Mouse (Mus musculus): ENCODE data around the gene Tpp1. TPM values are rescaled to one million over a fixed set of nuclear protein-coding genes. Genes with fewer than 3 reads are reported as not detected.
A peak's percentile ranks its signal among the peaks of the same experiment; 100 is the strongest.
"Not testable (repeated sequence)": the region's sequence is repeated elsewhere in the genome, so short reads cannot be mapped to it uniquely, and the experiment has no call there.

The Tpp1 gene
- total RNA-seq, 1 experiment, result 53.1 TPM

DNA sequence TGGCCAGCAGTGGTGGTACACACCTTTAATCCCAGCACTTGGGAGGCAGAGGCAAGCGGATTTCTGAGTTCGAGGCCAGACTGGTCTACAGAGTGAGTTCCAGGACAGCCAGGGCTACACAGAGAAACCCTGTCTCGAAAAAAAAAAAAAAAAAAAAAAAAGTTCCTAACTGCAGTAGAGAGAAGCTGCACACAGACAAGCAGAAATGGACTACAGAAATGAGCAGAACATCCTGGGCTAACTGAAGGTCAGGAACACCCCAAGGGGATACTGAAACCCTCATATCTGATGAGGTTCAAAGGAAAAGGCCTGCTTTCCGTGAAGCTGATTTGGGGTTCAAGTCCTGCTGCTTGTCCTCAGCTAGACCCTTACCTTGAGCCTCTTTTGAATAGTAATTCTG is 16.6 kb downstream of the Tpp1 start:
- H3K4me3 ChIP-seq (ENCODE audit: insufficient read depth in 1 of 2, low read depth in 1 of 2, low read length in 2 of 2, poor library complexity in 1 of 2, severe bottlenecking in 1 of 2), result peak overlapping the region; percentile 79 to 81
- TF ChIP-seq ZNF384 (IDR thresholded peaks at IDR 0.05; ENCODE audit: low read depth, low read length), result 0 out of 2 replicates have a peak, but pooled peaks have one; percentile 20

DNA sequence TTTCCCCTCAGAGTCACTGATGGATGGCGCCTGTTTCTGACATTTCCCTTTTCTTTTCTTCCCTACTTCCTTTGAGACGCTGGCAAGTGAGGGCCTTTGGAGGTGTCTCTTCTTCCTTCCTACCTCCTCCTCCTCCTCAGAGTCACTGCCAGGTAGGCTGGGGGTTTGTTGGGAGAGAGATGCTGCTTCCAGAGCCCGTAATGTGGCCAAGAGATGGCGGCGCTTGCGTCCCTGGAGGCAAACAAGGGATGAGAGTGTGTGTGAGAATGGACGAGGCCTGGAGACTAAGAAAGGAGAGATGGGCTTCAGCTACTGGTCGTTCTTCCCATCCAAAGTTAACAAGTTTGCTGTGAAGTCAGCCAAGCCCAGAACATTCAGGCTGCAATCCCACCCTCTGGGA is 17.2 kb downstream of the Tpp1 start:
- H3K4me3 ChIP-seq (ENCODE audit: insufficient read depth in 1 of 2, low read depth in 1 of 2, low read length in 2 of 2, poor library complexity in 1 of 2, severe bottlenecking in 1 of 2), result no peak overlapping the region
- H3K36me3 ChIP-seq (ENCODE audit: control insufficient read depth, insufficient read depth, low read length, poor library complexity, severe bottlenecking), result peaks cover 24% of the 10 kb centered on the region
- H3K9ac ChIP-seq (ENCODE audit: insufficient read depth, low read depth, low read length, poor library complexity, severe bottlenecking), result no peak overlapping the region
- DNase-seq (ENCODE audit: low read depth, low spot score), result no peak
- TF ChIP-seq ZNF384 (IDR thresholded peaks at IDR 0.05; ENCODE audit: low read depth, low read length), result no peak
- no peak for TF ChIP-seq HCFC1 (IDR thresholded peaks at IDR 0.05; ENCODE audit: borderline replicate concordance, insufficient read depth, low read length)
- no peak for TF ChIP-seq CHD2 (IDR thresholded peaks at IDR 0.05; ENCODE audit: low read depth, low read length)
- TF ChIP-seq MAFK (IDR thresholded peaks at IDR 0.05; ENCODE audit: insufficient read depth, low read depth, low read length), result no peak
- no peak for TF ChIP-seq ZC3H11A (IDR thresholded peaks at IDR 0.05; ENCODE audit: borderline replicate concordance, low read depth, low read length)
- H3K27ac ChIP-seq (ENCODE audit: insufficient read depth, low read depth, low read length, poor library complexity, severe bottlenecking), result no peak overlapping the region
- in situ Hi-C loops (cut with MboI; ENCODE audit: low sequenced_read_pairs in 2 of 2, unreplicated experiment in 2 of 2), result no loop called here
- H3K4me1 ChIP-seq (ENCODE audit: control insufficient read depth in 2 of 2, insufficient read depth in 2 of 2, low read length in 2 of 2, poor library complexity in 1 of 2), result peaks cover 2% of the 10 kb centered on the region in 2 experiments; a peak in 2 of 4 replicates
- no peaks in the 10 kb centered on the region for H3K9me3 ChIP-seq (ENCODE audit: control insufficient read depth, insufficient read depth, low read depth, low read length)

More for the DNA sequence above, 16.6 kb downstream of the Tpp1 start:
- H3K4me1 ChIP-seq (ENCODE audit: control insufficient read depth in 2 of 2, insufficient read depth in 2 of 2, low read length in 2 of 2, poor library complexity in 1 of 2); H3K27ac ChIP-seq (ENCODE audit: insufficient read depth, low read depth, low read length, poor library complexity, severe bottlenecking); in situ Hi-C loops (cut with MboI; ENCODE audit: low sequenced_read_pairs in 2 of 2, unreplicated experiment in 2 of 2); DNase-seq (ENCODE audit: low read depth, low spot score); H3K9me3 ChIP-seq (ENCODE audit: control insufficient read depth, insufficient read depth, low read depth, low read length): not testable (repeated sequence)
- Histone ChIP-seq H3K36me3 (ENCODE audit: control insufficient read depth, insufficient read depth, low read length, poor library complexity, severe bottlenecking) (peaks cover 26% of the 10 kb centered on the region), H3K9ac (ENCODE audit: insufficient read depth, low read depth, low read length, poor library complexity, severe bottlenecking) (peak overlapping the region; percentile 86)

DNA sequence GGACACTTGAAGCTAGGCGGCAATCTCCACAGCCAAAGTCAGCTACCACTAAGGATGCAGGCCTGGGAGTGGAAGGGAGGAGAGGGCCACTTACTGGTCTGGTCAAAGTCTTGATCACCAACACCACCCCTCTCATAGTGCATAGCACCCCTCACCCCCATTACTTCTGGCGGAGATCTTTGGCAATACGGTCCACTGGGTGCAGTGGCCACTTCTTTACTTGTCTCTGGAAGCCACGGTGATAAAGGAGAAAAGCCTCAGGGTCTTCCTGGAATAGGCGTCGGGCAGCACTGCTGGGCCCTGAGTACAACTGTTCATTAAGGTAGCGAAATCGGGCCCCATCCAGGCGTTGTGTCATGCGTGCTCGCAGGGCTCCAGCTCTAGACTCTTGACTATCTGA is 18.2 kb downstream of the Tpp1 start:
- H3K27ac ChIP-seq (ENCODE audit: insufficient read depth, low read depth, low read length, poor library complexity, severe bottlenecking), result no peak overlapping the region
- H3K4me1 ChIP-seq (ENCODE audit: control insufficient read depth in 2 of 2, insufficient read depth in 2 of 2, low read length in 2 of 2, poor library complexity in 1 of 2), result peaks cover 0 to 2% of the 10 kb centered on the region in 2 experiments; a peak in 1 of 4 replicates
- no peaks in the 10 kb centered on the region for H3K9me3 ChIP-seq (ENCODE audit: control insufficient read depth, insufficient read depth, low read depth, low read length)
- in situ Hi-C loops (cut with MboI; ENCODE audit: low sequenced_read_pairs in 2 of 2, unreplicated experiment in 2 of 2), result no loop called here
- no peak for TF ChIP-seq CHD2 (IDR thresholded peaks at IDR 0.05; ENCODE audit: low read depth, low read length)
- no peak for TF ChIP-seq ZNF384 (IDR thresholded peaks at IDR 0.05; ENCODE audit: low read depth, low read length)
- no peak for TF ChIP-seq ZC3H11A (IDR thresholded peaks at IDR 0.05; ENCODE audit: borderline replicate concordance, low read depth, low read length)
- TF ChIP-seq MAFK (IDR thresholded peaks at IDR 0.05; ENCODE audit: insufficient read depth, low read depth, low read length), result no peak
- TF ChIP-seq HCFC1 (IDR thresholded peaks at IDR 0.05; ENCODE audit: borderline replicate concordance, insufficient read depth, low read length), result no peak
- no peak overlapping the region for H3K4me3 ChIP-seq (ENCODE audit: insufficient read depth in 1 of 2, low read depth in 1 of 2, low read length in 2 of 2, poor library complexity in 1 of 2, severe bottlenecking in 1 of 2)
- H3K9ac ChIP-seq (ENCODE audit: insufficient read depth, low read depth, low read length, poor library complexity, severe bottlenecking), result no peak overlapping the region
- H3K36me3 ChIP-seq (ENCODE audit: control insufficient read depth, insufficient read depth, low read length, poor library complexity, severe bottlenecking), result peaks cover 24% of the 10 kb centered on the region
- no peak for DNase-seq (ENCODE audit: low read depth, low spot score)

DNA sequence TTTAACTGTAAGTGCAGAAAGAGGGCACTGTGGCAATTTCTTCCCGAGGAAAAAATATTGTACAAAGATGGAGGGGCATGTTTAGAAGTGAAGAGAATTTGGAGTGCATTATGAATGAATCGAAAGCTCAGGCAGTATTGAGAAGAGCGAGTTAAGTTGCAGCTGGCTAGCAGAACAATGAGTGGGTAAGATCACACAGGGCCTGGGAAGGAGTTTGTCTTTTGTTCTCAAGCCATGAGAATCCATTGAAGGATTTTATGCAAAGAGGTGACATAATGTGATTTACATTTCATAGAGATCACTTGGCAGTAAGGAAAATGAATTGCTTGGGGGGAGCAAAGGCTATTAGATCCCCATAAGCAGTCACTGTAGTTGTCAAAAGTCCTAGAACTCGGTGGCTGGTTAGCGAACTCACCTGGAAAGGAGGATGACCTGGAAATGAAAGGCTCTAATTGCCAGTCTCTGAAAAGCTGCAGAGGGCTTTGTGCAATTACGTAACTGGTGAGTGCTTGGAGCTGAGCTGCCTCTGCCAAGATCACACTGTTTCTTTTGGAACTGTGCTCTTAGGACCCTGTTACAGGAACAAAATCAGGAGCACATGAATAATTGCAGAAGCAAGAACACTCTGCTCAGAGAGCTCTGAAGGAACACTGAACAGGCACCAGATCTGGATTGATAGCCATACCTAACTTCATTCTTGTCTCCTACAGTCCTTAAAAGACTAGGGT is 23.2 kb downstream of the Tpp1 start:
- no peak overlapping the region for H3K27ac ChIP-seq (ENCODE audit: insufficient read depth, low read depth, low read length, poor library complexity, severe bottlenecking)
- H3K9ac ChIP-seq (ENCODE audit: insufficient read depth, low read depth, low read length, poor library complexity, severe bottlenecking), result no peak overlapping the region
- no peaks in the 10 kb centered on the region for H3K9me3 ChIP-seq (ENCODE audit: control insufficient read depth, insufficient read depth, low read depth, low read length)
- peaks cover 15% of the 10 kb centered on the region for H3K36me3 ChIP-seq (ENCODE audit: control insufficient read depth, insufficient read depth, low read length, poor library complexity, severe bottlenecking)
- DNase-seq (ENCODE audit: low read depth, low spot score), result no peak
- in situ Hi-C loops (cut with MboI; ENCODE audit: low sequenced_read_pairs in 2 of 2, unreplicated experiment in 2 of 2), result no loop called here
- no peaks in the 10 kb centered on the region for H3K4me1 ChIP-seq (ENCODE audit: control insufficient read depth in 2 of 2, insufficient read depth in 2 of 2, low read length in 2 of 2, poor library complexity in 1 of 2)
- TF ChIP-seq ZNF384 (IDR thresholded peaks at IDR 0.05; ENCODE audit: low read depth, low read length), result no peak
- no peak for TF ChIP-seq MAFK (IDR thresholded peaks at IDR 0.05; ENCODE audit: insufficient read depth, low read depth, low read length)
- TF ChIP-seq HCFC1 (IDR thresholded peaks at IDR 0.05; ENCODE audit: borderline replicate concordance, insufficient read depth, low read length), result no peak
- no peak for TF ChIP-seq ZC3H11A (IDR thresholded peaks at IDR 0.05; ENCODE audit: borderline replicate concordance, low read depth, low read length)
- no peak for TF ChIP-seq CHD2 (IDR thresholded peaks at IDR 0.05; ENCODE audit: low read depth, low read length)
- H3K4me3 ChIP-seq (ENCODE audit: insufficient read depth in 1 of 2, low read depth in 1 of 2, low read length in 2 of 2, poor library complexity in 1 of 2, severe bottlenecking in 1 of 2), result no peak overlapping the region

DNA sequence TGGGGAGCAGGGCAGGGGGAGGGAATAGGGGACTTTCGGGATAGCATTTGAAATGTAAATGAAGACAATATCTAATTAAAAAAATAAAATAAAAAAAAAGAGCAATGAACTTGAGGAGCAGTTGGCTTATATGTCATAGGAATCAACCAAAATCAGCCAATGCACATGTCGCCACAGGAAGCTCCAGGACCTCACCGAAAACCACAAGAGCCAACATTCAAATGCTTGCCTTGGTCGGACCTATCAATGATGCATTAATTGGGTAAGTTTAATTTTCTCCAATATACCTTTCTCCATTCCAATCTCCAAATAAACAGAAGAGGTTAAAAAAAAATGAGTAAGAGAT is 25.1 kb downstream of the Tpp1 start:
- in situ Hi-C loops (cut with MboI; ENCODE audit: low sequenced_read_pairs in 2 of 2, unreplicated experiment in 2 of 2), result no loop called here
- Histone ChIP-seq H3K36me3 (ENCODE audit: control insufficient read depth, insufficient read depth, low read length, poor library complexity, severe bottlenecking) (no peaks in the 10 kb centered on the region; the same call in 1 of the 2 replicates), H3K27ac (ENCODE audit: insufficient read depth, low read depth, low read length, poor library complexity, severe bottlenecking) (no peak overlapping the region), H3K4me1 (ENCODE audit: control insufficient read depth in 2 of 2, insufficient read depth in 2 of 2, low read length in 2 of 2, poor library complexity in 1 of 2) (no peaks in the 10 kb centered on the region), H3K9me3 (ENCODE audit: control insufficient read depth, insufficient read depth, low read depth, low read length) (no peaks in the 10 kb centered on the region), H3K9ac (ENCODE audit: insufficient read depth, low read depth, low read length, poor library complexity, severe bottlenecking) (no peak overlapping the region), H3K4me3 (ENCODE audit: insufficient read depth in 1 of 2, low read depth in 1 of 2, low read length in 2 of 2, poor library complexity in 1 of 2, severe bottlenecking in 1 of 2) (no peak overlapping the region)
- no peak for TF ChIP-seq MAFK (IDR thresholded peaks at IDR 0.05; ENCODE audit: insufficient read depth, low read depth, low read length)
- TF ChIP-seq HCFC1 (IDR thresholded peaks at IDR 0.05; ENCODE audit: borderline replicate concordance, insufficient read depth, low read length), result no peak
- TF ChIP-seq ZNF384 (IDR thresholded peaks at IDR 0.05; ENCODE audit: low read depth, low read length), result no peak
- no peak for TF ChIP-seq ZC3H11A (IDR thresholded peaks at IDR 0.05; ENCODE audit: borderline replicate concordance, low read depth, low read length)
- no peak for TF ChIP-seq CHD2 (IDR thresholded peaks at IDR 0.05; ENCODE audit: low read depth, low read length)
- DNase-seq (ENCODE audit: low read depth, low spot score), result no peak
